Mouse (Mus musculus) C2C12 (cell line): ENCODE results near the gene Sept4.
A peak's percentile ranks its signal among the peaks of the same experiment; 100 is the strongest.

ENCODE experiments used
- CEBPB ChIP-seq: IDR thresholded peaks from one replicate; pipeline ENCODE4 v1.6.1; 2011; ENCODE audit warnings: low read depth, mild to moderate bottlenecking, control low read depth, moderate library complexity
- CTCF ChIP-seq: IDR thresholded peaks from one replicate; pipeline ENCODE4 v1.5.1; 2011; ENCODE audit not compliant: control insufficient read depth, insufficient read depth, insufficient read length
- FOSL1 ChIP-seq: IDR thresholded peaks from one replicate; pipeline ENCODE4 v1.8.0; 2011; ENCODE audit warnings: mild to moderate bottlenecking, low read length; ENCODE audit not compliant: poor library complexity, insufficient read depth, severe bottlenecking
- MAX ChIP-seq: IDR thresholded peaks from one replicate; pipeline ENCODE4 v1.6.1; 2011; ENCODE audit warnings: mild to moderate bottlenecking, control low read depth
- USF1 ChIP-seq: IDR thresholded peaks from one replicate; pipeline ENCODE4 v1.6.1; 2011; ENCODE audit warnings: low read depth, mild to moderate bottlenecking, control low read depth, moderate library complexity

DNA sequence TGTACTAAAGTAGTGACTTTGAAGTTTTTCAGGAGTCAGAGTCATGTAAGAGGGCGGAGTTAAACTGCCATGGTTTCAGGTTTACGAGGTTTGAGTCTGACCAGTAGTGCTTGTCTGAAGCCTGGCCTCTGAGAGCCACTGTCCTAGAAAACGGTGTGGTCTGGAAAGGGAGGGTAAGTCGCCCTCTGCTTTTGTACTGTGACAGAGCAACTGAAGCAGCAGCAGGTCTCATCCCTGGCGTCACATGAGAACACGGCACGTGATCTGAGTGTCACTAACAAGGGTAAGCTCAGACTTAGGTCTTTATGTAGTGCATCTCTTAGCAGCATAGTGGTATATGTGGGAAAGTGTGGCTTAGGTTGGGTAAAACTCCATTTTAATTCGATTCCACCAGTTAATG is 26.4 kb upstream of the Sept4 start:
- TF ChIP-seq USF1: peak; percentile 66
- no peak for TF ChIP-seq CTCF
- no peak for TF ChIP-seq CEBPB
- no peak for TF ChIP-seq FOSL1
- no peak for TF ChIP-seq MAX
